9 mouse cellular contexts compared by ENCODE assay signal in the genomic region with DNA sequence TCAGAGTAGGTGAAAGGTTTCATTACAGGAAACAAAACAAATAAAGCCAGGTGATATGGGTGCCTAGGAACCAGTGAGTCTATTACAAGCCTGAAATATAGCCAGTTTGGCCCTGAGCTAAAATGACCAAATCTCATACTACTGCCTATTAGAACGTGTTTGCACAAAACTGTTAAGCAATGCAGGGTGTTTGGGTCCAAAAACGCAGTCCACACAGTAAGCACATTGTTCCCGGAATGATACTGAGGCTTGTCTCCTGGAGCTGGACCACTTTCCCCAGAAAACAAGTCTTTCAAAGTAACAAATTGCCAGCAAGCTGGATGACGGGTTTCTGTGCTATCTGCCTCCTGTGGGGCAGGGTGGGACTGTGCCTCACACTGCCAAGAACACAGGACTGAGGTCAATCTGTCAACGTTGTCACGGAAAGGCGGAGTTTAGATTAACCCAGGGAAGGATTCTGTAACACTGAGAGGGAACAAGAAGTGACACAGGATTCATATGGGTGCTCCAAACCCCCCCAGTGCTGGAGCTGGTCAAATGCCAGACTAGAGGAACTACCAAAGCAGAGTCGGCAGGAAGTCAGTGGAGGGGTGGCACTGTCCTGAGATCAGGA.
DNase-seq lines count a peak whose midpoint lies in the region; ATAC-seq lines count a peak whose summit lies in the region.
"Had no signal": no experiment of that assay in that cellular context is flagged by ENCODE, and none has a peak within 500 bp of the region (broad histone marks: within the 10 kb centered on the region; RNA-seq: fewer than 3 reads in every experiment).

No protein-coding gene starts in this region.

- intact Hi-C loops in heart, postnatal 10 days (cut with DNase I) = no loop called here
- intact Hi-C loops in left cerebral cortex, postnatal 4 days (cut with DNase I) = no loop called here

- ATAC-seq in megakaryocyte-erythroid progenitor cell, adult 5-6 weeks (replicated peaks; ENCODE audit: low FRiP score, low TSS enrichment, poor library complexity, severe bottlenecking) = peak; percentile 86

- peak; percentile 18 to 21 for DNase-seq in kidney, postnatal 36 days
- no peak for DNase-seq in kidney, adult 18-20 months
- peak; percentile 99 for DNase-seq in fat pad, adult 2 months (ENCODE audit: extremely low read depth, low read depth, low spot score)
- peak; percentile 81 for DNase-seq in heart, postnatal 10 days
- DNase-seq in left cerebral cortex, postnatal 4 days = no peak
- DNase-seq in layer of hippocampus, adult 9-10 months (ENCODE audit: low spot score) = no peak
- DNase-seq: cerebellum, adult 11 months; kidney, postnatal 4 days had no signal

Comparison
In these comparisons a context has a peak if more than half of its experiments do, and no peak if none do; other contexts are left out.
1. DNase-seq: peak in kidney, postnatal 36 days (2 of 2), fat pad, adult 2 months (single experiment) and heart, postnatal 10 days (2 of 2); none in kidney, adult 18-20 months (single experiment), left cerebral cortex, postnatal 4 days (single experiment) and layer of hippocampus, adult 9-10 months (single experiment).